Mouse (Mus musculus) cerebellum, adult 2 months (tissue): ENCODE results near the gene Tcf3. TPM values are rescaled to one million over a fixed set of nuclear protein-coding genes. Genes with fewer than 3 reads are reported as not detected.

Experiments
- DNase-seq, 2 experiments: peaks; one replicate each; pipeline ENCODE4 v3.0.0; 2021
- H3K27ac ChIP-seq: fragments of 200-500 bp; 2 replicates; pipeline ENCODE4 v1.5.1; 2012; ENCODE audit warnings: low read length, control low read depth, inconsistent platforms; ENCODE audit not compliant: insufficient read depth
- H3K27me3 ChIP-seq: fragments of 200-500 bp; 2 replicates; pipeline ENCODE4 v1.6.1; 2012; ENCODE audit warnings: inconsistent platforms, mild to moderate bottlenecking, low read length, moderate library complexity; ENCODE audit not compliant: control insufficient read depth, insufficient read depth
- H3K4me1 ChIP-seq: fragments of 200-500 bp; 2 replicates; pipeline ENCODE4 v1.6.1; 2011; ENCODE audit warnings: low read length; ENCODE audit not compliant: control insufficient read depth, insufficient read depth
- H3K4me3 ChIP-seq: fragments of 200-500 bp; replicated peaks from 2 replicates; pipeline ENCODE3; 2011; ENCODE audit warnings: mild to moderate bottlenecking, low read depth, low read length, control low read depth; ENCODE audit not compliant: insufficient read depth
- CTCF ChIP-seq: fragments of 200-500 bp; IDR thresholded peaks from 2 replicates; pipeline ENCODE4 v1.5.1; 2011; ENCODE audit warnings: low read depth, mild to moderate bottlenecking, control low read depth, low read length, moderate library complexity, borderline replicate concordance; ENCODE audit not compliant: insufficient read depth
- POLR2A ChIP-seq: fragments of 200-500 bp; IDR thresholded peaks from 2 replicates; pipeline ENCODE4 v1.6.1; 2011; ENCODE audit warnings: low read length, control low read depth, borderline replicate concordance; ENCODE audit not compliant: insufficient read depth
- WGBS: fragments of 180-500 bp; shearing (Covaris S2); methylation state at CpG from one replicate; pipeline ENCODE4 v1.1.7; 2018; 5-methylcytosine and 5-hydroxymethylcytosine counted together
- polyA plus RNA-seq: library from polyadenylated mRNA; depleted of rRNA; stranded (reverse); fragments of >200 nt; gene quantifications from 2 replicates; pipeline ENCODE4 v1.2.3, GENCODE M21; 2012

The Tcf3 gene
- polyA plus RNA-seq, 1 experiment = 34.2 TPM

- H3K27ac ChIP-seq = no peak overlapping the region
- no peak for TF ChIP-seq CTCF
- TF ChIP-seq POLR2A = no peak
- H3K4me3 ChIP-seq = no peak overlapping the region
- H3K4me1 ChIP-seq = no peaks in the 10 kb centered on the region
- H3K27me3 ChIP-seq = no peaks in the 10 kb centered on the region
- DNase-seq = no peak
- 38% methylated on average over 5 of the region's 5 CpGs for WGBS
Observed at GRCm38 (mm10) chr10:80444339-80445045, 11.0 kb upstream of the Tcf3 start.

DNA sequence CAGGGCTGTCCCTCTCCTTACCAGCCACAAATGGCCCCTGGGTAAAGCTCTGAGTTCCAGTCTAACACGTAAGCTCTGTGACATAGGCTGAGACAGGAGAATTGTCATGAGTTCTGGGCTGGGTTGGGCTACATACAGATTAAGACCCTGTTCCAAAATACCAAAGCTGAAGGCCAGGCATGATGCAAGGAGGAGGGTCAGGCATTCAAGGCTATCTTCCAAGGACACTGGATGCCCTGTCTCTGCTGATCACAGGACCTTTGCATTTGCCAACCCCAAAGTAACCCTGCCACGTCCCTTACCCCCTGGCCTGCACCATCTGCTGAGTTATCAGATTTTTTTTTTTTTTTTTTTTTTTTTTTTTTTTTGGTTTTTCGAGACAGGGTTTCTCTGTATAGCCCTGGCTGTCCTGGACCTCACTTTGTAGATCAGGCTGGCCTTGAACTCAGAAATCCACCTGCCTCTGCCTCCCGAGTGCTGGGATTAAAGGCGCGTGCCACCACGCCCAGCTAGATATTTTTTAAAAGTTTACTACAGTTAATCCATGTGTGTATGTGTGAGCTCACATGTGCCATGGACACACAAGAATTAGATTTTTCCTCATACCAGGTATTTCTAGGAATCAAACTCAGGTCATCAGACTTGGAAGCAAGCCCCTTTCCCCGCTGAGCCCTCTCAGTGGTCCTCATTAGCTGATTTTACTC lies 10.3 kb upstream of the Tcf3 start:
- no peak for TF ChIP-seq CTCF
- TF ChIP-seq POLR2A = no peak
- no peak for DNase-seq
- H3K27me3 ChIP-seq = no peaks in the 10 kb centered on the region
- H3K27ac ChIP-seq = no peak overlapping the region
- no peaks in the 10 kb centered on the region for H3K4me1 ChIP-seq
- H3K4me3 ChIP-seq = no peak overlapping the region
- WGBS = 66% methylated on average over 8 of the region's 8 CpGs

GRCm38 (mm10) chr10:80442989-80443388 lies 9.5 kb upstream of the Tcf3 start:
- TF ChIP-seq CTCF = no peak
- TF ChIP-seq POLR2A = no peak
- DNase-seq = no peak
- Histone ChIP-seq H3K27ac (no peak overlapping the region), H3K4me3 (no peak overlapping the region), H3K4me1 (no peaks in the 10 kb centered on the region), H3K27me3 (no peaks in the 10 kb centered on the region)
- 39% methylated on average over 2 of the region's 2 CpGs for WGBS

GRCm38 (mm10) chr10:80441598-80441997 lies 8.2 kb upstream of the Tcf3 start:
- TF ChIP-seq POLR2A = no peak
- no peak for TF ChIP-seq CTCF
- no peak overlapping the region for H3K27ac ChIP-seq
- H3K4me1 ChIP-seq = no peaks in the 10 kb centered on the region
- no peaks in the 10 kb centered on the region for H3K27me3 ChIP-seq
- WGBS = 65% methylated on average over 8 of the region's 8 CpGs
- no peak for DNase-seq
- H3K4me3 ChIP-seq = no peak overlapping the region

DNA sequence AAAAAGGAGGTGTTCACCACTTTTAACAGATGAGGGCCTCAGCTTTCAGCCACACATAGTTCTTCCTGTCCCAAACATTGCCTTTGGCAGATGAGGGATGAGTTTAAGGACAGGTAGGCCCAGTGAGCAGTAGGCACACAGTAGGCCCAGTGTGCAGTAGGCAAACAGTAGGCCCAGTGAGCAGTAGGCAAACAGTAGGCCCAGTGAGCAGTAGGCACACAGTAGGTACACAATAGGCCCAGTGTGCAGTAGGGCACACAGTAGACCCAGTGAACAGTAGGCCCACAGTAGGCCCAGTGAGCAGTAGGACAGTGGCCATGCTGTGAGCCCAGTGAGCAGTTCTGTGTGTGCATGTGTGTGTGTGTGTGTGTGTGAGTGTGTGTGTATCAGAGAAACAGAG lies 6.6 kb upstream of the Tcf3 start:
- DNase-seq = no peak
- TF ChIP-seq POLR2A (no peak), CTCF (no peak)
- Histone ChIP-seq H3K27me3 (no peaks in the 10 kb centered on the region), H3K4me1 (no peaks in the 10 kb centered on the region), H3K27ac (no peak overlapping the region), H3K4me3 (no peak overlapping the region)

DNA sequence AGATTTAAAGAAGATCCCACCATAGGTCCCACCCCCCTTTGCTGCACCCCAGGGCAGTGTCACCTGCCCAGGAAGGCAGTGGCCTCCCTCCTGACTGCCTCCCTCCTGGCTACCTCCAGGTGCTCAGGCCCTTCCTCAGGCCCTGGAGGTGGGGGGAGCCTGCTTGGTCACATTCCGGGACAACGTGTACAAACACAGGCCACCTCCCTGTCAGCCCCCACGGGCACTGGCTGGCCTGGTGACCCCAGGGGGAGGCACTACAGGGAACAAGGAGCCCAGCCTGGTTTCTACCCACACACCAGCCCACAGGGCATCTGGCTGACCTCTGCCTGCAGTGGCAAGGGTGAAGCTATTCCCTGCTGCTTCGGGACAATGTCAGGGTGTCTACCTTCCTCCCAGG lies 4.5 kb upstream of the Tcf3 start:
- Histone ChIP-seq H3K27me3 (no peaks in the 10 kb centered on the region), H3K4me1 (no peaks in the 10 kb centered on the region), H3K4me3 (no peak overlapping the region), H3K27ac (no peak overlapping the region)
- no peak for TF ChIP-seq POLR2A
- no peak for TF ChIP-seq CTCF
- WGBS = 72% methylated on average over 4 of the region's 4 CpGs
- no peak for DNase-seq

GRCm38 (mm10) chr10:80436276-80436675 lies 2.8 kb upstream of the Tcf3 start:
- peaks cover 3% of the 10 kb centered on the region; the same call in 1 of the 2 replicates for H3K4me1 ChIP-seq
- DNase-seq = no peak
- TF ChIP-seq CTCF (no peak), POLR2A (no peak)
- no peak overlapping the region for H3K27ac ChIP-seq
- no peaks in the 10 kb centered on the region for H3K27me3 ChIP-seq
- 13% methylated on average over 9 of the region's 9 CpGs for WGBS
- H3K4me3 ChIP-seq = no peak overlapping the region

GRCm38 (mm10) chr10:80435764-80436163 lies 2.3 kb upstream of the Tcf3 start:
- no peak overlapping the region for H3K27ac ChIP-seq
- H3K4me3 ChIP-seq = no peak overlapping the region
- H3K4me1 ChIP-seq = peaks cover 5% of the 10 kb centered on the region
- 22% methylated on average over 7 of the region's 7 CpGs for WGBS
- no peak for DNase-seq
- no peak for TF ChIP-seq POLR2A
- no peak for TF ChIP-seq CTCF
- no peaks in the 10 kb centered on the region for H3K27me3 ChIP-seq
